Mouse (Mus musculus) frontal cortex, postnatal 25 days (tissue): ENCODE results near the gene Tent4b.

Experiments used
- DNase-seq, 2 experiments: peaks; one replicate each; pipeline ENCODE4 v3.0.0; 2022; ENCODE audit warnings: low spot score in 2 of 2

The Tent4b gene

DNA sequence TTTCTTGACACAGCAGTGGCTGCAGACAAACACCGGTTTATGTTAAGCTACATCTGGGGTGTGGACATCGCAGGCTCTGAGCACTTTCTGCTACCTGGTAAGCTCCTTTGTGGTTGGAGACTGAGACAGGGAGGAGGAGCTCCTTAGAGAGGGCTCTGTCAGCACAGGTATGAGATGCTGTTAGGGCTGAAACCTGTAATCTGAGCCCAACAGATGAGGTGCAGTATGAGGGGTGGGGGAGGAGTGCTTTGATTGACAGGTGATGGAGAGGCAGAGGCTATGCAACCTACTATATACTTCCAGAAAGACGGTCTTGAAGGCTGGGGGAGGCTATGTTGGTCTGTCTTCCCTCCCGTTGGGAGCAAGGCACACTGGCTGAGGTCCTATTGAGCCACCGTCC lies 80.2 kb downstream of the Tent4b start:
- no peak for DNase-seq

- DNase-seq: no peak
Observed at GRCm38 (mm10) chr8:88279670-88280069, 80.7 kb downstream of the Tent4b start.

DNA sequence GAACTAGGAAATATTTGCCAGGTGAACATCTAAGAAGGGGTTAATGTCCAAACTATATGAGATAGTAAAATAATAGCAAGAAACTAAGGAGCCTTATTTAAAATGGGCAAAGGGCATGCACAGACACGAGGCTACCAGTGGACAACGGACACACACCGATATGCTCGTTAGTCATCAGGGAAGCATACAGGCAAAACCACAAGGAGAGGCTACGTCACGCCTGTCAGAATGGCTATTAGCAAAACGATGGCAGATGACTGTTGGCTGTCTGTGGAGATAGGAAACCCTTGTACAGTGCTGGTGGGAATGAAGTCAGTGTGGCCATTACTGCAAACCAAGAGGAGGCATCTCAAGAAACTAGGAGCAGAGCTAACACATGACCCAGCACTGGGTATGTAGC lies 81.9 kb downstream of the Tent4b start:
- DNase-seq: no peak

- no peak for DNase-seq
Observed at GRCm38 (mm10) chr8:88282684-88283083, 83.7 kb downstream of the Tent4b start.

DNA sequence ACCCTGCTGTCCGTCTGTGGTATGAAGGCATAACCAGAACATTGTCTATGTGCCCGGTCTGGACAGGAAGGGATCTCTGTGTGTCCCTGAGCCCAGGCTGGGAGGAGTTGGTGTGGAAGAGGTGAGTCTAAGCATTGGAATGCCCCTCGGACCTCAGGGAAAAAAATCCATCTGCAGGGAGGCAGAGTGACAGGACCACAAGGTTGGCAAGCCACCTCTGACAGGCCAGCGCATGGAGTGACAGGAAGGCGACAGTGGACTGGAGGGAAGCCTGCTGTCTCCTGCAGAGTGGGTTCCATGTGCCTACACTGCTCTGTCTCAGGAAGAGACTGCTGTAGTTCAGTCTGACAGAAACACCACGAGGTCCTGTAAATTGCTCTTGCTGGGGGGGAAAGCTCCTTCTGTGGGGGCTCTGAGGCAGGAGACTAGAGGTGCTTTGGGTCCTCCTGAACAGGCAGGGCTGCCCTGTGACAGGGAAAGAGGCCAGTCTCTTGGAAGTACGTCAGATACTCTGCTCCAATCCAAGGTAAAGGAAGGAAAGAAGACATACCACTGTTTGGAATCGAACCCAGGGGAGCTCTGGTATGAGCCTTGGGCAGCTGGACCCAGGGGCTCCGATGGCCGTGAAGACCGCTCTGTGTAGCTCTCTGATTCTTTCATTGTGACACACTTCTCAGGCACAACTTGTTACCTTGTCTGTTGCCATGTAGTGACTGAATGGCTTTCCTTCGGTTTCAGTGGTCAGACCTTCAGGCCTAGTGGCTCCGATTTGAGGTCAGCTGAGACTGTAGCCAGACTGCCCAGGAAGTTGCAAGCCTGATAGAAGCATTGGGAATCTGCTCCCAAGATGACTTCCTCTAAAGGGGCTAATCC lies 84.5 kb downstream of the Tent4b start:
- no peak for DNase-seq

DNA sequence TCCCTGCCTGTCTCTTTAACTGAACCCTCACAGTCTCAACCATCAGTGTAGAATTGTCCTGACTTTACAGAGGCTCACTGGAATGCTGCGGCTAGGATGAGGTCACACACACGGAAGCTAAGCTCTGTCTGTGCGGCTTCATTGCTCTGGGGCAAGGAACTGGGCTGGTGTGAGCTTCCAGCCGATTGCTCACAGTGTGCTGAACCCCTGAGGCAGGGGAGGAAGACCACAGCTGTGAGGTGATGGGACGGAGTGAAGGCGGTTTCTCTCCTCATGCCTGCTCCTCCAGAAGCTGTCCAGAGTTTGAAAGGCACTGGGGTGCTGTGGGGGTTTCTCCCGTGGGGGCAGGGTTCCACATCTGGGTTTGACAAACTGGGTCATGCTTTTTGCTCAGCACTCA lies 85.7 kb downstream of the Tent4b start:
- no peak for DNase-seq

GRCm38 (mm10) chr8:88285469-88286356 lies 86.7 kb downstream of the Tent4b start:
- no peak for DNase-seq

GRCm38 (mm10) chr8:88286421-88286960 lies 87.5 kb downstream of the Tent4b start:
- no peak for DNase-seq

GRCm38 (mm10) chr8:88288622-88289242 lies 89.7 kb downstream of the Tent4b start:
- DNase-seq: no peak

GRCm38 (mm10) chr8:88289901-88290300 lies 90.9 kb downstream of the Tent4b start:
- no peak for DNase-seq

- no peak for DNase-seq
Observed at GRCm38 (mm10) chr8:88290326-88291304, 91.6 kb downstream of the Tent4b start.

- DNase-seq: no peak
Observed at GRCm38 (mm10) chr8:88291305-88291690, 92.3 kb downstream of the Tent4b start.

GRCm38 (mm10) chr8:88292926-88293325 lies 93.9 kb downstream of the Tent4b start:
- no peak for DNase-seq

DNA sequence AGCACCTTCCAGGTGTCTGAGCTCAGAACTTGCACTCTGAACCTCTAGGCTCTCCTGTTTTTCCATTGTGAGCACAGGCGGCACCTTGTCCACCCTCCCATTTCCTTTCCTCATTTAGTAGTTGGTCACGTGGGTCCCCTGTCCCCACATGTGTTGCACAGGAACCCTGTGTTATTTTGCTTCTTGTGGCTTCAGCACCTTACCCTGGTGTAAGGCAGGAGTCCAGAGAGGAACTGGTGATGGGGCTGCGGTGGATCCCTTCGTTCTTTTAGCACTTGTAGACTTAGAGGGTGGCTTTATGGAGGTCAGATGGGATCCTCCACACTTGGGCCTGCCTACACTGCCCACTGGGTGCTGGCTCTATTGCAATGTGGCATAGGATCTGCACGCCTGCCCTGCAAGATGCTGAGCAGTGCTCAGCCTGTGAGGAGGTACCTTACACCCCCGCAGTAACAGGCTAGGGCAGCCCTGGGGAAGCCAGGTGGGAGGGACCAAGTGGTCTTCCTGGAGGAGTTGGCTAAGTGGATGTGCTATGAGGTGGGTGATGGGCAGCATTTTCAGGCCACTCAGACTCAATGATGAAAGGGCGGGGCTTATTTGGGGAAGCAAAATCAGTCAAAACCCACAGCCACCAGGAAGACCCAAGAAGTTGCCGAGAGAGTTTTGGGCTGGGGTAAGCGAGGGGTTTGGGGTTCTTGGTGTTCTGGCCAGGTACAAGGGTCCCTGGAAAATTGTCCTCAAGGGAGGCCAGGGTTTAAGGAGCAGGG lies 94.8 kb downstream of the Tent4b start:
- no peak for DNase-seq

DNA sequence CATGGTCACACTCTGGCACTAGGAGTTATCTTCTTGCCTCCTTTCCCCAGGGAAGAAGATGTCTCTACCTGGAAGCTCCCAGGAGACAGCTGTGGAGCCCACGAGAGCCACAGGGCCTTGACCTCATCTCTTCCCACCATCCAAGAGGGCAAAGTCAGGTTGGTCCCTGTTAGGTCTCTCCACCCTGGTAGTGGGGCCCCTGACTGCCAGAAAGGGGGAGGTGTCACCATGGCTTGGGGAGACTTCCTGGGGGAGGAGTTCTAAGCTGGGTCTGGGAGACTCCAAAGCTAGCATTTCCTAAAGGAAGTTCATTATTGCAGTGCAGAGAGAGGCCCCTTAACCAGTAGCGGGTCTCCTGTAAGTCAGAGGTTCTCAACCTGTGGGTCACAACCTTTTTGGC lies 96.0 kb downstream of the Tent4b start:
- DNase-seq: no peak

GRCm38 (mm10) chr8:88297976-88298732 lies 99.1 kb downstream of the Tent4b start:
- no peak for DNase-seq

GRCm38 (mm10) chr8:88298733-88299103 lies 99.7 kb downstream of the Tent4b start:
- no peak for DNase-seq

GRCm38 (mm10) chr8:88299907-88300603 lies 101.0 kb downstream of the Tent4b start:
- DNase-seq: no peak
